ENCODE assay signal across 9 mouse cellular contexts in the genomic region with DNA sequence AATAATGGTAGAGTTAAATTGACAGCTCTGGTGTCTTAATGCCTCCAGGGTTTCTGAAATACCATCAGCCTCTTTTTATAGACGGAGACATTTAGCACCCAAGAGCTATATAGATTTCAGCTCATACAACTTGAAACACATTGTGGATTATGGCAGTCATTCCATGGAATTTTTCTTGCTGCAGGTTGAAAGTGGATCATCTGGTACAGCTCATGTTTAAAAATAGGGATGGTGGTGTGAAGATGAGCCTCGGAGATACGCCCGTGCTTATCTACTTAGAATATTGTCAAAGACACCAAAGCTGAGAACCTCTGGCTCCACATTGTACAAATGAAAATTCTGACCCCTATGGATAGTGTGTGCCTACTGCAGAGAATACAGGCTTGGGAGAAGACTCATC.
"Had no signal": no experiment of that assay in that cellular context is flagged by ENCODE, and none has a peak within 500 bp of the region (broad histone marks: within the 10 kb centered on the region; RNA-seq: fewer than 3 reads in every experiment).

No protein-coding gene starts in this region.

- ATAC-seq: intestine, postnatal 0 days; midbrain, embryonic 16.5 days had no signal

- DNase-seq: kidney, adult 8-10 months; kidney, postnatal 25 days; layer of hippocampus, adult 9-11 months; lung, adult 18-20 months; retina, postnatal 1 day; spleen, adult 18-20 months; thymus, postnatal 4 days had no signal
